Mouse (Mus musculus) kidney, embryonic 14.5 days (tissue): ENCODE measurements at regions not wholly inside any gene's neighbourhood (a gene's known extent, or its start where the extent isn't known, plus 50 kb on each side); places are given as distances from the start of the nearest gene placed in this dataset.

Experiments
- ATAC-seq: fragments of 200-750 bp; cut with Nextera tagmentation; 2 replicates; pipeline ENCODE4 v1.8.0; 2017; ENCODE audit warnings: moderate number of reproducible peaks, mild to moderate bottlenecking, moderate TSS enrichment, moderate library complexity; ENCODE audit not compliant: low FRiP score, low TSS enrichment
- H3K27ac ChIP-seq: fragments of 300-500 bp; sonication (generic); 2 replicates; pipeline ENCODE4 v1.5.1; 2014; ENCODE audit warnings: low read depth, mild to moderate bottlenecking, low read length, moderate library complexity, mixed read lengths
- H3K27me3 ChIP-seq: fragments of 300-500 bp; sonication (generic); 2 replicates; pipeline ENCODE4 v1.6.1; 2014; ENCODE audit warnings: mild to moderate bottlenecking, low read length; ENCODE audit not compliant: control insufficient read depth, insufficient read depth
- H3K36me3 ChIP-seq: fragments of 300-500 bp; sonication (generic); 2 replicates; pipeline ENCODE4 v1.6.1; 2014; ENCODE audit warnings: low read length, mixed read lengths; ENCODE audit not compliant: control insufficient read depth, insufficient read depth
- H3K4me1 ChIP-seq: fragments of 300-500 bp; sonication (generic); 2 replicates; pipeline ENCODE4 v1.6.1; 2014; ENCODE audit warnings: low read length, mixed read lengths; ENCODE audit not compliant: control insufficient read depth, insufficient read depth
- H3K4me2 ChIP-seq: fragments of 300-500 bp; sonication (generic); replicated peaks from 2 replicates; pipeline ENCODE4 v1.6.1; 2014; ENCODE audit warnings: low read depth, mild to moderate bottlenecking, low read length
- H3K4me3 ChIP-seq: fragments of 300-500 bp; sonication (generic); 2 replicates; pipeline ENCODE4 v1.5.1; 2014; ENCODE audit warnings: mild to moderate bottlenecking, low read length
- H3K9ac ChIP-seq: fragments of 300-500 bp; sonication (generic); 2 replicates; pipeline ENCODE4 v1.6.1; 2014; ENCODE audit warnings: low read depth, mild to moderate bottlenecking, low read length, moderate library complexity
- H3K9me3 ChIP-seq: fragments of 300-500 bp; sonication (generic); 2 replicates; pipeline ENCODE4 v1.6.1; 2016; ENCODE audit warnings: low read length; ENCODE audit not compliant: control insufficient read depth
- WGBS: fragments of 180-500 bp; shearing (Covaris S2); extraction: QIAGEN DNeasy Blood & Tissue Kit; methylation state at CpG from one replicate; pipeline ENCODE4 v1.1.7; 2014; 5-methylcytosine and 5-hydroxymethylcytosine counted together

DNA sequence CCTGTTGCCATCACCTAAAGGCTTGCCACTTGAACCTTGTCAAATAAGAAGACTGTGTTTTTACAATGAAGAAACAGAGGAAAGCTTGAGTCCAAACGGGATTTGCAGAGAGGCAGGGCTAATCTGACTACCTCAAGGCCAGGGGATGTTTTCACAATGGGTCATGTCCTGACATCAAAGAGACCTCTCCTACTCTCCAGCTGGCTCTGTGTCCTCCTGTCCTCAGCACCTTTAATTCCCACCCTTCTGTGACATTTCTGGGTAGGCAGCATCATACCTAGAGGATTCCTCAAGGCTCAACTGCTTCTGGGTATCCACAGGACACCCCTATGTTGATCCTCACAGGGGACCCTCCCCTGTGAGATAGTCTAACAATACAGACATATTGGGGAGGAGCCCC, 97.7 kb downstream of the E030025P04Rik start:
- H3K27ac ChIP-seq, result no peak overlapping the region
- H3K9me3 ChIP-seq, result no peaks in the 10 kb centered on the region
- H3K4me1 ChIP-seq, result no peaks in the 10 kb centered on the region
- H3K36me3 ChIP-seq, result no peaks in the 10 kb centered on the region
- no peak overlapping the region for H3K4me2 ChIP-seq
- no peak overlapping the region for H3K9ac ChIP-seq
- ATAC-seq, result no peak
- 4% methylated on average over 1 of the region's 1 CpGs for WGBS
- no peak overlapping the region for H3K4me3 ChIP-seq
- no peaks in the 10 kb centered on the region for H3K27me3 ChIP-seq

GRCm38 (mm10) chr11:109040519-109040916, 103.7 kb downstream of the E030025P04Rik start:
- peaks cover 6% of the 10 kb centered on the region; the same call in 1 of the 2 replicates for H3K4me1 ChIP-seq
- H3K36me3 ChIP-seq, result no peaks in the 10 kb centered on the region
- H3K27ac ChIP-seq, result no peak overlapping the region
- H3K27me3 ChIP-seq, result no peaks in the 10 kb centered on the region
- no peak overlapping the region for H3K4me2 ChIP-seq
- 77% methylated on average over 7 of the region's 7 CpGs for WGBS
- ATAC-seq, result no peak
- H3K9me3 ChIP-seq, result no peaks in the 10 kb centered on the region
- no peak overlapping the region for H3K9ac ChIP-seq
- no peak overlapping the region for H3K4me3 ChIP-seq

- no peaks in the 10 kb centered on the region for H3K27me3 ChIP-seq
- no peak overlapping the region for H3K27ac ChIP-seq
- no peak overlapping the region for H3K9ac ChIP-seq
- H3K4me3 ChIP-seq, result no peak overlapping the region
- no peaks in the 10 kb centered on the region for H3K9me3 ChIP-seq
- 53% methylated on average over 6 of the region's 6 CpGs for WGBS
- peaks cover 6% of the 10 kb centered on the region; the same call in 1 of the 2 replicates for H3K4me1 ChIP-seq
- no peak overlapping the region for H3K4me2 ChIP-seq
- ATAC-seq, result no peak
- no peaks in the 10 kb centered on the region for H3K36me3 ChIP-seq
These were observed 104.2 kb downstream of the E030025P04Rik start for GRCm38 (mm10) chr11:109039792-109040518.

- Histone ChIP-seq H3K4me1 (peaks cover 6% of the 10 kb centered on the region; the same call in 1 of the 2 replicates), H3K9me3 (no peaks in the 10 kb centered on the region), H3K4me2 (no peak overlapping the region), H3K27me3 (no peaks in the 10 kb centered on the region), H3K27ac (no peak overlapping the region), H3K4me3 (no peak overlapping the region), H3K36me3 (no peaks in the 10 kb centered on the region), H3K9ac (no peak overlapping the region)
- WGBS, result 67% methylated on average over 10 of the region's 10 CpGs
- ATAC-seq, result no peak
These were observed 104.9 kb downstream of the E030025P04Rik start for GRCm38 (mm10) chr11:109039060-109039791.

DNA sequence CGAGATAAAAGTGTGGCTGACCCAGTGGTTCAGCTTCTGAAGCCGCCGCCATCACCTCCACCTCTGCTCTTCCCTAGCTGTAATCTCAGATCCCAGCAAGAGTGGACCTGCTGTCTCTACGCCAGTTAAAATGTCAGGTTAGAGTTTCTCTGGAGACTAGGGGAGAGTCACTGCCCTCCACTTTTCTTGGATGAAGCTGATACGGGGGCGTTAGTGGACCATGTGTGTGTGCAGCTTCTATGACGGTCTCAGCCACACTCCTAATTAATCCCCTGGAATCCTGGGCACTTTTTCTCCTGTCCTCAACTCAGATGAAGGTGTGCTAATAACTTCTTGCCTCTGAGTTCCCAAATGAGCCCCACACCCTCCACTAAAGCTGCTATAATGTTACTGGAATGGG, 106.0 kb downstream of the E030025P04Rik start:
- Histone ChIP-seq H3K36me3 (no peaks in the 10 kb centered on the region), H3K9me3 (no peaks in the 10 kb centered on the region), H3K27me3 (no peaks in the 10 kb centered on the region), H3K4me2 (no peak overlapping the region), H3K9ac (no peak overlapping the region), H3K4me1 (peaks cover 6% of the 10 kb centered on the region; the same call in 1 of the 2 replicates), H3K27ac (no peak overlapping the region), H3K4me3 (no peak overlapping the region)
- peak; percentile 62; the same call in 1 of the 2 replicates for ATAC-seq
- WGBS, result 42% methylated on average over 7 of the region's 7 CpGs

DNA sequence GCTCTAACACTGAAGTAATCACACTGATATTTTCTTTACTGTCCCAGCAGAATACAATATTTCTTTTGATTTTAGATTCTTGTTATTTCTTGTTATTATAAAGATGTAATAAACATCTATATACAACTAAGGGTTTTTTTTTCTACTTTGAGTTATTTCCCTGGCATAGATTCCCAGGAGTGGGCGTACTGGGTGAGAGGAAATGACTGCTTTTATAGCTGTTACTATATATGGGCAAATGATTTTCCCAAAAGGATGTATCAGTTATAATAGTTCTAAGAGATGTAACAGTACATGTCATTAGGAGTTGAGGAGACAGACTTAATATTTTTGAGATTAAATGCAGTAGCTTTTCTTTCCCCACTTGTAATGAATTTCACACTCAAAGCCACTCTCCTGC, 109.6 kb downstream of the E030025P04Rik start:
- no peak for ATAC-seq

GRCm38 (mm10) chr11:109034072-109034471, 110.1 kb downstream of the E030025P04Rik start:
- 0 out of 2 replicates have a peak, but pooled peaks cover under 1% of the 10 kb centered on the region for H3K4me1 ChIP-seq
- ATAC-seq, result no peak
- H3K9me3 ChIP-seq, result no peaks in the 10 kb centered on the region
- H3K27me3 ChIP-seq, result no peaks in the 10 kb centered on the region
- no peak overlapping the region for H3K9ac ChIP-seq
- no peak overlapping the region for H3K27ac ChIP-seq
- H3K36me3 ChIP-seq, result no peaks in the 10 kb centered on the region
- H3K4me3 ChIP-seq, result no peak overlapping the region
- WGBS, result 67% methylated on average over 4 of the region's 4 CpGs
- no peak overlapping the region for H3K4me2 ChIP-seq

More for the DNA sequence above, 109.6 kb downstream of the E030025P04Rik start:
- no peak overlapping the region for H3K27ac ChIP-seq
- H3K27me3 ChIP-seq, result no peaks in the 10 kb centered on the region
- no peaks in the 10 kb centered on the region for H3K36me3 ChIP-seq
- no peak overlapping the region for H3K4me3 ChIP-seq
- H3K9ac ChIP-seq, result no peak overlapping the region
- H3K4me1 ChIP-seq, result 0 out of 2 replicates have a peak, but pooled peaks cover 6% of the 10 kb centered on the region
- H3K9me3 ChIP-seq, result no peaks in the 10 kb centered on the region
- WGBS, result 62% methylated on average over 1 of the region's 1 CpGs
- H3K4me2 ChIP-seq, result no peak overlapping the region

- Histone ChIP-seq H3K4me2 (no peak overlapping the region), H3K4me1 (no peaks in the 10 kb centered on the region), H3K27me3 (no peaks in the 10 kb centered on the region), H3K4me3 (no peak overlapping the region), H3K27ac (no peak overlapping the region), H3K9ac (no peak overlapping the region), H3K9me3 (no peaks in the 10 kb centered on the region), H3K36me3 (no peaks in the 10 kb centered on the region)
- 53% methylated on average over 6 of the region's 6 CpGs for WGBS
- no peak for ATAC-seq
These were observed 111.4 kb downstream of the E030025P04Rik start for GRCm38 (mm10) chr11:109032729-109033128.

DNA sequence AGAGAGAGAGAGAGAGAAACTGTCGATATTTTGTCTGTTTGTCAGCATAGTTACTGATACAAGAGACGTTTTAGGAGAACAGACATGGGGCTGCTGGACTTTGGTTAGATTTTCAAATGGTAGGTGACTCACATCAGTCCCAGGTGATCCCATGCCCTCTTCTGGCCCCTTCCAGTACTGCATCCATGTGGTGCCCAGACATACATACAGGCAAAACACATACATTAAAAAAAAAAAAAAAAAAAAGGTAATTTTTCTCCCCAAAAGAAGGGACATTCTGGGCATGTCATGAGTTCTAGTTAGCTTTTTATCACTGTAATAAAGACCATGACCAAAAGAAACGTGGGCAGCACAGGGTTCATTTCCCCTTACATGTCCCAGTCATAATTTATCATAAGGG, 110.3 kb downstream of the Axin2 start:
- no peaks in the 10 kb centered on the region for H3K27me3 ChIP-seq
- H3K36me3 ChIP-seq, result no peaks in the 10 kb centered on the region
- WGBS, result 28% methylated on average over 3 of the region's 3 CpGs
- no peaks in the 10 kb centered on the region for H3K9me3 ChIP-seq
- no peak overlapping the region for H3K9ac ChIP-seq
- H3K4me3 ChIP-seq, result no peak overlapping the region
- no peak overlapping the region for H3K27ac ChIP-seq
- H3K4me2 ChIP-seq, result no peak overlapping the region
- no peaks in the 10 kb centered on the region for H3K4me1 ChIP-seq
- ATAC-seq, result no peak
